Mouse (Mus musculus): Measurements from ENCODE around the gene Coa4. TPM values are rescaled to one million over a fixed set of nuclear protein-coding genes. Genes with fewer than 3 reads are reported as not detected.
"Not testable (repeated sequence)": the region's sequence is repeated elsewhere in the genome, so short reads cannot be mapped to it uniquely, and the experiment has no call there.

The Coa4 gene
- polyA plus RNA-seq, 1 experiment from 2014 or later, result 31.3 TPM

DNA sequence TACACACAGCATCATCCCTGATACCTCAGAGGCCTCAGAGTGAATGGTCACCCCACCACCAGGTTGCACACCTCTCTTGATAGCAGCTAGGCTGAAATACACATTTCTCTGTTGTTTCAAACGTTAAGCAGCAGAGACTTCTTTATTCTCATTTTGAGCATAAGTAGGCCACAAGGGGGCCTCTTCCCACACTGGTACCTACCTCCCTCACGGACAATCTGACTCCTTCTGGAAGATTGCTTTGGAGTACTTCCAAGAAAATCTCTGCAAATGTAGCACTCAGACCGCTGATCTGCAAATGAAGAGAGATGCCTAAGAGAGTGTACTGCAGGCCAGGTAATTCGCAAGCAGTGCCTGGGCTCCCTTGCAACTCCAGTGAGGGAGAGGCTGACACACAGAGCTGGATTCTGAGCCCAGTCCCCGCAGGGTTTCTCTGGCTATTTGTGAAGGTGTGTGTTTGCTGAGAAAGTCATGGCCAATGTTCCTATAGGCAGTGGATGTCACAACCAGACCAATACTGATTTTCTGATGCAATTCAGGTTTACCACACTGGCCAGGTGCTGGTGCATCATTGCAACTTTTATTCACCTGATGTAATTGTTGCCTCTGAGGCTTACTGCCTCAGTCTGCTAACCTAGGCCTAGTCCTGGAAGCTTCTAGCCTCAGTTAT lies 13.6 kb downstream of the Coa4 start:
- Histone ChIP-seq H3K9me3 (no peaks in the 10 kb centered on the region), H3K4me3 (no peak overlapping the region), H3K27ac (no peak overlapping the region), H3K27me3 (ENCODE audit: insufficient read depth, poor library complexity, severe bottlenecking) (no peaks in the 10 kb centered on the region), H3K36me3 (peaks cover 16% of the 10 kb centered on the region; the same call in 1 of the 2 replicates), H3K4me1 (peaks cover 34% of the 10 kb centered on the region)
- DNase-seq (ENCODE audit: low spot score), result no peak
- 63% methylated on average over 5 of the region's 5 CpGs for WGBS

DNA sequence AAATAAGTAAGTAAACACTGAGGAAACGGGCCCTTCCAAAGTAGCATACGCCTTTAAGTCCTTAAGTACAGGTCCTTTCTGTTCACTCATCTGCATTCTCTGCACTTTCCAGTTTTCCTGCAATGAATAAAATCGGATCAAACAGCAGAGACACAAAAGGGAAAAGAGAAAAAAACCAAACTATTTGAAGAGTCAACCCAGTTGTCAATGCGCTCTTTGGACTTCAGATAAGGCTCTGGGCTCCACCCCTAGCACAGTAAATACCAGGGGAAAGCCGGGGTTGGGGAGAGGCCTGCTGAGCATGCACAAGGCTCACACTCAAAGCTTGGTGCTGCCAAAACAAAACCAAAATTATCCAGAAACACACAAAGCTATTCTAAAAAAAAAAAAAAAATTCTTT lies 18.1 kb downstream of the Coa4 start:
- Histone ChIP-seq H3K36me3 (peaks cover 11% of the 10 kb centered on the region; the same call in 1 of the 2 replicates), H3K27me3 (ENCODE audit: insufficient read depth, poor library complexity, severe bottlenecking) (no peaks in the 10 kb centered on the region), H3K9me3 (no peaks in the 10 kb centered on the region), H3K4me3 (no peak overlapping the region), H3K4me1 (peaks cover 25% of the 10 kb centered on the region), H3K27ac (peak overlapping the region; percentile 86)
- WGBS, result 49% methylated on average over 5 of the region's 5 CpGs
- DNase-seq (ENCODE audit: low spot score), result no peak

DNA sequence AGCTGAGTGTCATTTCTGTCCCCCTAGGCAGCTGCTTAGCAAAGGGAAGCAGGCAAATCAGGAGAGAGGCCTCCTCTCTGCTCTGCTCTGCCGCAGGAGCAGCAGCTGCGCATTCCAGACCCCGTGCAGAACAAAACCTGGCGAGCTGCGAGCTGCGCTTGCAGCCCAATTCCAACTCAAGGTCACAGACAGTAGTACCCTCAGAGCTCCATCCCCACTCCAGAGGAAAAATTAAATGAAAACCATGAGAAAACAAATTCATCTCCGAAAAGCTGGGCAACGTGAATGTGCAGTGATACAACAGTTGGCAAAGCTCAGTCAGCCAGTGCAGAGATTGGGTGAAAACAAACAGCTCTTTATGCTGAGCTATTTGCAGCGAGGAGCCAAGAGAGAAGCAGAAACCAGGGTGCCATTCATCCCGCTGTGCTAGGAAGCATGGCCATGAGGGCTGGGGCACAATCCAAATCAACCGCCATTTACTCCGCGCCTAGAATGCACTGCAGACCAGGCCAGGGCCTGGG lies 18.6 kb downstream of the Coa4 start:
- Histone ChIP-seq H3K27ac (peak overlapping the region; percentile 86), H3K4me1 (peaks cover 21% of the 10 kb centered on the region), H3K36me3 (peaks cover 10% of the 10 kb centered on the region; the same call in 1 of the 2 replicates), H3K4me3 (0 out of 2 replicates have a peak overlapping the region, but pooled peaks have one; percentile 24), H3K27me3 (ENCODE audit: insufficient read depth, poor library complexity, severe bottlenecking) (no peaks in the 10 kb centered on the region), H3K9me3 (no peaks in the 10 kb centered on the region)
- DNase-seq (ENCODE audit: low spot score), result peak; percentile 77
- WGBS, result 35% methylated on average over 13 of the region's 13 CpGs

DNA sequence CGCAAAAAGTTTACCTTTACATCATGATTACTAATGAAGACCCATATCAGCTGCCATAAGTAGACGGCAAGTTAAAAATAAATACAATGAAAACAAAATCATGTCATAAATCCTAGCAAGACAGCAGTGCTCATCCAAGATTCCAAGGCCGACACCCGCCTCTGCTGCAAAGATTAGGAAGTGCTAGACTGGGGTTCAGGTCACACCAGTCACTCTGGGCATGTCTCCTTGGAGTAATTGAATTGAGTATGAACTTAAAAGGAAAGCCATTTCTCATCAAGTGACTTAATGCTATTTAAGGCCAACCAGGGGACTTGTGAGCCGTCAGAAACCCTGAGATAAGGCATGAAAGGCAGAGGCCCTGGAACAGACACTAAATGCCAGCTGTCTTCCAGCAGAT lies 20.4 kb downstream of the Coa4 start:
- Histone ChIP-seq H3K4me3 (no peak overlapping the region), H3K27me3 (ENCODE audit: insufficient read depth, poor library complexity, severe bottlenecking) (no peaks in the 10 kb centered on the region), H3K9me3 (no peaks in the 10 kb centered on the region), H3K27ac (peak overlapping the region; percentile 22; the same call in 1 of the 2 replicates), H3K4me1 (peaks cover 18% of the 10 kb centered on the region), H3K36me3 (no peaks in the 10 kb centered on the region)
- 48% methylated on average over 5 of the region's 5 CpGs for WGBS
- no peak for DNase-seq (ENCODE audit: low spot score)

DNA sequence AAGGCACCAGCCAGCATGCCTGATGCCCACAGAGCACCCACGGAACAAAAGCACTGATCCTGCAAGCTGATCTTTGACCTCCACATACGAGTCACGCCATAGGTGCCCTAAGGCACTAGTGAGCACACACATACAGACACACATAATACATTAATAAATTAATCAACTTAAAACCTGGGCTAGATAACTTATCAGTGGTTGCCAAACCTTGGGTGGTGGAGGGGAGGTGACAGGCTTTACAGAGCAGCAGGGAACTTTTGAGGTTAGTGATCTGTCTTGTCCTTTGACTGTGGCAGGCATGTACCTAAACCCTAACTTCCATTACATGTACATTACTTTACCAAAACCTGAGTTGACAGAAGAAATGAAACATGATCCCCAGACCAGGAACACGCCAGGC lies 22.5 kb downstream of the Coa4 start:
- Histone ChIP-seq H3K36me3 (peaks cover 6% of the 10 kb centered on the region; the same call in 1 of the 2 replicates), H3K4me3 (no peak overlapping the region), H3K27me3 (ENCODE audit: insufficient read depth, poor library complexity, severe bottlenecking) (no peaks in the 10 kb centered on the region), H3K9me3 (no peaks in the 10 kb centered on the region), H3K27ac (no peak overlapping the region), H3K4me1 (peaks cover 15% of the 10 kb centered on the region)
- no peak for DNase-seq (ENCODE audit: low spot score)
- 76% methylated on average over 4 of the region's 4 CpGs for WGBS

DNA sequence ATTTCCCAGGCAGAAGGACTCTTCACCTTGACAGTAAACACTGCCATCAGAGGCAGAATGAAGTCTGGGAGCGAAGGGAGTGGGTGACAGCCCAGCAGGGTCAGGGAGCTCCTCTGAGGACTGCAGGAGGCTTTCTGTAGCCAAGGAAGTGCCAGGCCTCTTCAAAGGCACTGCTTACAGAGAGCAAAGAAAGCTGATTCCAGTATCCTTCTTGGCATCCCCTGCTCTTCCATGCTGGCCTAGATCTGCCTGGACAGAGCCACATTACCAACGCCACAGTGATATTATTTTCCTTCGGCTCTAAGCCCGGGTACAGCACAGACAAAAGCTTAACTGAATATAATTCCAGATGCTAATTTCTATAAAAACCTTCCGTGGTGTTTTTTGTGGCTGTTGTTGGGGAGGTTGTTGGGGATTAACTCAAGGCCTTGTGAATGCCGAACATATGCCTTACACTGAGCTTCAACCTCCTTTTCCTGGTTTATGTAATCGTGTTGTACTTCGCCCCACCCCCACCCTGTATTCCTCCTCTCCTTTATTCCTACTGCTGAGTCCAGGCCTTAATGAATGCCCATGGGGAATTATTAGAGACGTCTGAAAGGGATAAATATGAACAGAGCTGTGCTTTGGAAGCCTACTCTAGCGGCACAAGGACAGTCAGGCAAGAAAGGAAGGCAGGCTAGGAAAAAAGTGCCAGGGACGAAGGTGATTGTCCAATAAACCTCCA lies 25.2 kb downstream of the Coa4 start:
- Histone ChIP-seq H3K4me3 (no peak overlapping the region), H3K27me3 (ENCODE audit: insufficient read depth, poor library complexity, severe bottlenecking) (no peaks in the 10 kb centered on the region), H3K36me3 (peaks cover 15% of the 10 kb centered on the region; the same call in 1 of the 2 replicates), H3K4me1 (no peaks in the 10 kb centered on the region), H3K9me3 (no peaks in the 10 kb centered on the region), H3K27ac (no peak overlapping the region)
- no peak for DNase-seq (ENCODE audit: low spot score)
- 77% methylated on average over 11 of the region's 11 CpGs for WGBS

DNA sequence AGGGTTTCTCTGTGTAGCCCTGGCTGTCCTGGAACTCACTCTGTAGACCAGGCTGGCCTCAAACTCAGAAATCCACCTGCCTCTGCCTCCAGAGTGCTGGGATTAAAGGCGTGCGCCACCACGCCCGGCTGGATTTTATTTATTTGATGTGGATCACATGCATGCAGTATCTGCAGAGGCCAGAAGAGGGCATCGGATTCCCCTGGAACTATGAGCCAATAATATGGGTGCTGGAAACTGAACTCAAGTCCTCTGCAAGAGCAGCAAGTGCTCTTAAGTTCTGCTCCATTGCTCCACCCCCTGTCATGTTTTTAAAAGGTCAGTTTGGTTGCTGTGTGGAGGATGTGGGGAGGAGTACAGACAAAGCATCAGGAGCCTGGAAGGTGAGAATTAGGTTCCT lies 30.4 kb downstream of the Coa4 start:
- 77% methylated on average over 5 of the region's 5 CpGs for WGBS
- H3K9me3 ChIP-seq; H3K4me3 ChIP-seq; H3K27ac ChIP-seq; H3K27me3 ChIP-seq (ENCODE audit: insufficient read depth, poor library complexity, severe bottlenecking); DNase-seq (ENCODE audit: low spot score); H3K4me1 ChIP-seq: not testable (repeated sequence)
- peaks cover 30% of the 10 kb centered on the region for H3K36me3 ChIP-seq

- H3K36me3 ChIP-seq, result peaks cover 29% of the 10 kb centered on the region
- H3K4me3 ChIP-seq, result no peak overlapping the region
- H3K27me3 ChIP-seq (ENCODE audit: insufficient read depth, poor library complexity, severe bottlenecking), result no peaks in the 10 kb centered on the region
- H3K27ac ChIP-seq, result no peak overlapping the region
- H3K4me1 ChIP-seq, result no peaks in the 10 kb centered on the region
- H3K9me3 ChIP-seq, result no peaks in the 10 kb centered on the region
- no peak for DNase-seq (ENCODE audit: low spot score)
Observed at GRCm38 (mm10) chr7:100569907-100570306, 33.0 kb downstream of the Coa4 start.

DNA sequence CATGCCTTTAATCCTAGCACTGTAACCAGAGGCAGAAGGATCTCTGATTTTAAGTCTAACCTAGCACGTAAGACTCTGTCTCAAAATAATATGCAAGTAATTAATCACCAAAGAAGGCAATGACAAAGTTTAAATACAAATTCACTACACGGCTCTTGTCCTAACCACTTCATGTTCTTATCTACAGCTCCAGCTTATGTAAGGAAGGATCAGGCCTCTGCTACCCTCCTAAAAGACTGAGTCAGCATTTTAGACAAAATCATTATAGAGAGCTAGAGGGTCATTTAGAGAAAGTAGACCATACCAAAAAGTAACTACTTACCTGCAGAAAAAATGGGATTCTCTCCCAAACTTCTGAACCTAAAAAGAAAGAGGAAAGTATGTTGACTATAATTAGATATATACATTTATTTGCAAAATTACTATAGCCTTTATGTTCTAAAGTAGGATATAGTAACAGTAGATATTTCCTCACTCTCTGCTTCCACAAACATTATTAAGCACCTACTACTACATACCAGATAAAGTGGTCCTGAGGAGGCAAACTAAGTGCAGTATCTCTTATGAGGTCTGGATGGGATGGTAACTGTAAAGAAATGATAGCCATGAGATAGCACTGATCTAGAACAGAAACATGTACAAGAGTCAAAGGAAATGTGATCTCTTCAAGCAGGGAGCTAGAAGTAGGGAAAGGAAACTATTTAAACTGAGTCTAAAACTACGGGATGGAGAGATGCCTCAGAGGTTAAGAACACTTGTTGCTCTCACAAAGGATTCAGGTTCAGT lies 34.3 kb downstream of the Coa4 start:
- no peaks in the 10 kb centered on the region for H3K9me3 ChIP-seq
- 81% methylated on average over 3 of the region's 3 CpGs for WGBS
- no peak overlapping the region for H3K4me3 ChIP-seq
- no peaks in the 10 kb centered on the region for H3K4me1 ChIP-seq
- DNase-seq (ENCODE audit: low spot score), result no peak
- peaks cover 25% of the 10 kb centered on the region for H3K36me3 ChIP-seq
- H3K27ac ChIP-seq, result no peak overlapping the region
- H3K27me3 ChIP-seq (ENCODE audit: insufficient read depth, poor library complexity, severe bottlenecking), result no peaks in the 10 kb centered on the region

DNA sequence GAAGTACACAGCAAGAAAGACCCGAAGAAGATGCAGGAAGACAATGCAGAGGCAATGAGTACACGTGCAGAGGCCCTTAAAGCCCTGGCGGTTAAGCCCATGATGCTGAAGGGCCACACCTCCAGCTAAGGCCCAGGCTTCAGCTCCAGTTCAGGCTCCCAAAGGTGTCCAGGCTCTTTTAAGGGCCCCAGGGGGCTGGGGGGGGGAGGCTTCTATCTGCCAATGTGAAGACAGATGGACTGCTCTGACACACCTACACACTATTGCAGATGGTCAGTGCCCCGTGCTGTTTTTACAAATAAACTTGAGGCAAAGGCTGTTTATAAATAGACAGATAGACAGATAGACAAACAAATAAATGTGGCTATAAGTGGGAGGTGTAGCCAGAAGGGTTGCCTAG lies 35.2 kb downstream of the Coa4 start:
- no peak overlapping the region for H3K4me3 ChIP-seq
- H3K9me3 ChIP-seq, result no peaks in the 10 kb centered on the region
- DNase-seq (ENCODE audit: low spot score), result no peak
- WGBS, result 81% methylated on average over 4 of the region's 4 CpGs
- no peaks in the 10 kb centered on the region for H3K27me3 ChIP-seq (ENCODE audit: insufficient read depth, poor library complexity, severe bottlenecking)
- H3K4me1 ChIP-seq, result no peaks in the 10 kb centered on the region
- H3K36me3 ChIP-seq, result peaks cover 25% of the 10 kb centered on the region
- H3K27ac ChIP-seq, result no peak overlapping the region

DNA sequence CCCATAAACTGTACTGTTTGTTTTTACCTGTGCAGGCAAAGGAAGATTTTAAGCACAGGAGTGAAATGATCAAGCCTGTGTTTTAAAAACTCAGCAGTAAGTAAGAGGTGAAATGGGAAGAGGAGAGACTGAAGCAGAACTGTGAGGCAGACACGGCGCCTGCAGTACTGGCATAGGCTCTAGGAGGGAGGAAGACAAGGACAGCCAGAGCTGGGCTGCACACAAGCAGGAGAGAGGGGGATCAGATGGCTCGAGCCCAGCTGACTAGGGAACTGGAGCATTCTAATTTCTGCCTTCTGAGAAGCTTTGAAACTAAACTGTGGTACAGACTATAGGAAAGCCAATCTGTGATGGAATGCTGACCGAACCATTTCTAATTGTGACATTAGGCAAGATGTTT lies 35.8 kb downstream of the Coa4 start:
- DNase-seq (ENCODE audit: low spot score), result no peak
- Histone ChIP-seq H3K4me1 (no peaks in the 10 kb centered on the region), H3K36me3 (peaks cover 24% of the 10 kb centered on the region), H3K9me3 (no peaks in the 10 kb centered on the region), H3K27ac (no peak overlapping the region), H3K27me3 (ENCODE audit: insufficient read depth, poor library complexity, severe bottlenecking) (no peaks in the 10 kb centered on the region), H3K4me3 (no peak overlapping the region)
- WGBS, result 72% methylated on average over 4 of the region's 4 CpGs

GRCm38 (mm10) chr7:100578794-100579193 lies 41.9 kb downstream of the Coa4 start:
- Histone ChIP-seq H3K36me3 (peaks cover 12% of the 10 kb centered on the region; the same call in 1 of the 2 replicates), H3K4me1 (peaks cover 12% of the 10 kb centered on the region; the same call in 1 of the 2 replicates), H3K9me3 (no peaks in the 10 kb centered on the region), H3K4me3 (no peak overlapping the region), H3K27ac (no peak overlapping the region), H3K27me3 (ENCODE audit: insufficient read depth, poor library complexity, severe bottlenecking) (no peaks in the 10 kb centered on the region)
- DNase-seq (ENCODE audit: low spot score), result no peak
- 77% methylated on average over 2 of the region's 2 CpGs for WGBS
